Mouse (Mus musculus): ENCODE data around the gene Dnaaf5. TPM values are rescaled to one million over a fixed set of nuclear protein-coding genes. Genes with fewer than 3 reads are reported as not detected.

The Dnaaf5 gene
- polyA plus RNA-seq, 1 experiment from 2014 or later, result 3.5 TPM

DNA sequence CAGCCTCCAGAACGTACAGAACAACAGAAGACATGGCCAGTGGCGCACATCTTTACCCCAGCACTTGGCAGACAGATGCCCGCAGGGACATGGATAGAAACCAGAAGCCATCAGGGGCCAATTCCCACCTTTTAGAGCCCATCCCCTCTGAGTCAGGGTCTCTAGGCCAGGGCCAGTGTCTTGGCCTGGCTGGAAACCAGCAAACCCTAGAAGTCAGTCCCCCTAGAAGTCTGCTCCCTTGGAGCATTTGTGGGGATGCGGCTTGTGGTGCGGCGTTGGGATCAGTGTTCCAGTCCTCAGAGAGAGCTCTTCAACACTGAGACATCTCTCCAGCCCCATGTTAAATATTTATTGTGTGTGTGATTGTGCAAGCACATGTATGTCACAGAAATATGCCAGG is 12.8 kb upstream of the Dnaaf5 start:
- Histone ChIP-seq H3K36me3 (ENCODE audit: control insufficient read depth, insufficient read depth, low read length) (no peaks in the 10 kb centered on the region), H3K27ac (ENCODE audit: low read length) (no peak overlapping the region), H3K4me2 (ENCODE audit: low read length) (no peak overlapping the region), H3K4me1 (ENCODE audit: control insufficient read depth, insufficient read depth, low read length) (peaks cover 3% of the 10 kb centered on the region; the same call in 1 of the 2 replicates), H3K9me3 (replicated peaks; ENCODE audit: control insufficient read depth, low read length, poor library complexity, severe bottlenecking) (no peaks in the 10 kb centered on the region), H3K9ac (ENCODE audit: low read depth, low read length) (no peak overlapping the region), H3K4me3 (ENCODE audit: low read depth, low read length) (no peak overlapping the region), H3K27me3 (ENCODE audit: control insufficient read depth, insufficient read depth, low read depth, low read length) (no peaks in the 10 kb centered on the region)
- ATAC-seq, result no peak
- 83% methylated on average over 6 of the region's 6 CpGs for WGBS

DNA sequence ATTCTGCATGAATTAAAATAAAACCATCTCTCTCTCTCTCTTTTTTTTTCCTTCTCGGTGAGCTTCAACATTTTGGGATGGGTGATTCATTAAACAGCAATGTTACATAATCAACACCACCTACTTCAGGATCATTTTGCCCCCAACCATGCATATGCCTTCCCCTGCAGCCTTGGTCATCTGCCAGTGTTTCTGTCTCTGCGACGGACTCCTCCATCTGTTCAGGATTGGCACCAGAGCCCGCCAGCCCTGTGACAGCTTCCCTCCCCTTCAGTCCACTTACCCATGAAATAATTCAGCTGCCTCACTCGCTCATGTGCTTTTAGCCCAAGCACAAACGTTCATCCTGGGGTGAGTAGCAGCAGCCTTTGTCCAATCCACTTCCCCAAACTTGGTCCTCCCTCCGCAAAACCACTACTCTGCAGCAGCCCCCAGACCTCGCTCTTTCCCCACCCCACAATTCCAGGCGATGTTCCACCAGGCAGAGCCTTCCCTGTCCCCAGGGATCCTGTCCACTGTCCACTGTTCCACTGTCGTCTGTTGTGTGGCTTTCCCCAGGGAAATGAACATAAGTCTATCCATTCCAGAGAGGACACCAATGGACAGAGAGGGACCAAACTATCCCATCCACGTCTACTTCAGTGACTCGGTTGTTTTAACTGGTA is 11.6 kb upstream of the Dnaaf5 start:
- Histone ChIP-seq H3K4me2 (ENCODE audit: low read length) (no peak overlapping the region), H3K9me3 (replicated peaks; ENCODE audit: control insufficient read depth, low read length, poor library complexity, severe bottlenecking) (no peaks in the 10 kb centered on the region), H3K4me3 (ENCODE audit: low read depth, low read length) (no peak overlapping the region), H3K36me3 (ENCODE audit: control insufficient read depth, insufficient read depth, low read length) (no peaks in the 10 kb centered on the region), H3K9ac (ENCODE audit: low read depth, low read length) (no peak overlapping the region), H3K4me1 (ENCODE audit: control insufficient read depth, insufficient read depth, low read length) (peaks cover 3% of the 10 kb centered on the region; the same call in 1 of the 2 replicates), H3K27ac (ENCODE audit: low read length) (0 out of 2 replicates have a peak overlapping the region, but pooled peaks have one; percentile 22), H3K27me3 (ENCODE audit: control insufficient read depth, insufficient read depth, low read depth, low read length) (no peaks in the 10 kb centered on the region)
- 58% methylated on average over 12 of the region's 12 CpGs for WGBS
- no peak for ATAC-seq

DNA sequence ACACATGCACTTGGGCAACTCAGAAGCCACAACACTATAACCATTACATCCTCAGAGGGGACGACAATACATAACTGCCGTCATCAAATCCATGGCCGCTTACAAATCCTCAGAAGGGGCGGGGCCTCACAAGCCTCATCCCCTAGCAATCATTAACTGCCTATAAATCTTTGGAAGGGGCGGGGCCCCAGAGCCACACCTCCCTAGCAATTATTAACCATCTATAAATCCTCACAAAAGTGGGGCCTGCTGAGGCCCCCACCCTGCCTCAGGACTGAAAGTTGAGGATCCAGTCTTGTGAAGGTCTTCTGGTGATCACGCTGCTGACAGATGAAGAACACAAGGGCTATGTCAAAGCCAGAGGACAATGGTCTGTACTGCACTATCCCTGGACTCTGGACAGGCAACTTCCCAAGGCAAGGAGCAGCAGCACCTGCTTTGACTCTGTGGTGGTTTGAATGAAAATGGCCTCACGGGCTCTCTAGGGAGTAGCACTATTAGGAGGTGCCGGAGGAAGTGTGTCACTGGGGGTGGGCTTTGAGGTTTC is 11.0 kb upstream of the Dnaaf5 start:
- Histone ChIP-seq H3K9me3 (replicated peaks; ENCODE audit: control insufficient read depth, low read length, poor library complexity, severe bottlenecking) (no peaks in the 10 kb centered on the region), H3K27ac (ENCODE audit: low read length) (0 out of 2 replicates have a peak overlapping the region, but pooled peaks have one; percentile 22), H3K4me1 (ENCODE audit: control insufficient read depth, insufficient read depth, low read length) (peaks cover 3% of the 10 kb centered on the region; the same call in 1 of the 2 replicates), H3K9ac (ENCODE audit: low read depth, low read length) (no peak overlapping the region), H3K4me3 (ENCODE audit: low read depth, low read length) (no peak overlapping the region), H3K36me3 (ENCODE audit: control insufficient read depth, insufficient read depth, low read length) (no peaks in the 10 kb centered on the region), H3K27me3 (ENCODE audit: control insufficient read depth, insufficient read depth, low read depth, low read length) (no peaks in the 10 kb centered on the region), H3K4me2 (ENCODE audit: low read length) (no peak overlapping the region)
- ATAC-seq, result no peak
- 85% methylated on average over 8 of the region's 8 CpGs for WGBS

DNA sequence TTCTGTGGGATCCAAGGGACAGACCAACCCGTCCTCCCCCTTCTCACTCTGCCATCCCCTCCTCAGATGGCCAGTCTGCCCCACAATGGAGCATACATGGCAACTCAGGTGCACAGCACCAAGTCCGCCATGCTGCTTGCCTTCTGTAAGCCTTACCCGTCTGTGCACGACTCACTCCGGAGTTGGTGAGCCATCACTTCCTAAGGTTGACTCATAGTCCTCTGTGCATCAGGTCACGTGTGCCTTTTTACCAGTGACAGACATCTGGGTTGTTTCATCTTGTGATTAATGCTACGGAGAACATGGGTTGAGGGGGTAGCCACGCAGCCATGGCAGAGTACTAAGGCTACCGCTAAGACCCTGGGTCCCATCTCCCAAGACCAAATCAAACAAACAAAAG is 9.4 kb upstream of the Dnaaf5 start:
- Histone ChIP-seq H3K4me1 (ENCODE audit: control insufficient read depth, insufficient read depth, low read length) (peaks cover 3% of the 10 kb centered on the region; the same call in 1 of the 2 replicates), H3K36me3 (ENCODE audit: control insufficient read depth, insufficient read depth, low read length) (no peaks in the 10 kb centered on the region), H3K4me3 (ENCODE audit: low read depth, low read length) (no peak overlapping the region), H3K9me3 (replicated peaks; ENCODE audit: control insufficient read depth, low read length, poor library complexity, severe bottlenecking) (no peaks in the 10 kb centered on the region), H3K27me3 (ENCODE audit: control insufficient read depth, insufficient read depth, low read depth, low read length) (no peaks in the 10 kb centered on the region), H3K9ac (ENCODE audit: low read depth, low read length) (no peak overlapping the region), H3K27ac (ENCODE audit: low read length) (no peak overlapping the region), H3K4me2 (ENCODE audit: low read length) (no peak overlapping the region)
- 83% methylated on average over 9 of the region's 9 CpGs for WGBS
- ATAC-seq, result no peak

DNA sequence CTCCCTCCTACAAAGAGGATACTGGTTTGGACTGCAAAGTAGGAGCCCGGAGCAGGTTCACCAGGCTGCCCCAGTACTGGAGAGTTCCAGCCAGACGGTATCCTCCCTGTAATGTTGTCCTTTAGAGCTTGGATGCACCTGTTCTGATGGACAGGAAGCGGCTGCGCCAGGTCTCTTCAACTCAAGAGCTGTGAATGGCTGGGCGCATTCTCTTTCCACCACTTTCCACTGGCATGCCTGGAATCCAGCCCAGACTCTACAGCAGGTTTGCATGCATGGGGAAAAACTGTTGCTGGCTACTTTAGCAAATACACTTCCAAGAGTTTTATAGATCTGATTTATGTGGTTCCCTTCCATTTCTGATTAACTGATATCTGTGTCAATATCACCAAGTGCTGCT is 8.7 kb upstream of the Dnaaf5 start:
- Histone ChIP-seq H3K27me3 (ENCODE audit: control insufficient read depth, insufficient read depth, low read depth, low read length) (no peaks in the 10 kb centered on the region), H3K4me1 (ENCODE audit: control insufficient read depth, insufficient read depth, low read length) (peaks cover 3% of the 10 kb centered on the region; the same call in 1 of the 2 replicates), H3K4me3 (ENCODE audit: low read depth, low read length) (no peak overlapping the region), H3K36me3 (ENCODE audit: control insufficient read depth, insufficient read depth, low read length) (0 out of 2 replicates have a peak, but pooled peaks cover 2% of the 10 kb centered on the region), H3K27ac (ENCODE audit: low read length) (no peak overlapping the region), H3K9ac (ENCODE audit: low read depth, low read length) (no peak overlapping the region), H3K9me3 (replicated peaks; ENCODE audit: control insufficient read depth, low read length, poor library complexity, severe bottlenecking) (no peaks in the 10 kb centered on the region), H3K4me2 (ENCODE audit: low read length) (no peak overlapping the region)
- WGBS, result 82% methylated on average over 5 of the region's 5 CpGs
- no peak for ATAC-seq

DNA sequence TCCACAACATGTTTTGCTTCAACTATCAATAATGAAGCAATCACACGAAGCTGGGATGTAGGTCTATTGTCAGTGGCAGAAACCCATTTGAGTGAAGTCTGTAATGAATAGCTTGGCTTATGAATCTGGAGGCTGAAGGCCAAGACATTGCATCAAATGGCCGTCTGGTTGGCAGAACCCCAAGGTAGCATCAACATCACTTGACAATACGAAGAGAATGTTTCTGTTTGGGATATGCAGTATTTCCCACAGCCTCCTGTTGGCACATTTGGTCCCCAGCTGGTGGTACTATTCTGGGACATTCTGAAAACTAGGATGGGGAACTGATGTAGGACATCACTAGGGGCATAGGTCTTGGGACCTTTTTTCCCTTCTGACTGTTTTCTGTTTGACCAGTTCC is 6.1 kb upstream of the Dnaaf5 start:
- Histone ChIP-seq H3K4me2 (ENCODE audit: low read length) (no peak overlapping the region), H3K9me3 (replicated peaks; ENCODE audit: control insufficient read depth, low read length, poor library complexity, severe bottlenecking) (no peaks in the 10 kb centered on the region), H3K4me3 (ENCODE audit: low read depth, low read length) (no peak overlapping the region), H3K36me3 (ENCODE audit: control insufficient read depth, insufficient read depth, low read length) (0 out of 2 replicates have a peak, but pooled peaks cover 2% of the 10 kb centered on the region), H3K4me1 (ENCODE audit: control insufficient read depth, insufficient read depth, low read length) (peaks cover 2% of the 10 kb centered on the region), H3K27ac (ENCODE audit: low read length) (no peak overlapping the region), H3K27me3 (ENCODE audit: control insufficient read depth, insufficient read depth, low read depth, low read length) (no peaks in the 10 kb centered on the region), H3K9ac (ENCODE audit: low read depth, low read length) (no peak overlapping the region)
- ATAC-seq, result no peak
- WGBS, result 76% methylated on average over 3 of the region's 3 CpGs

DNA sequence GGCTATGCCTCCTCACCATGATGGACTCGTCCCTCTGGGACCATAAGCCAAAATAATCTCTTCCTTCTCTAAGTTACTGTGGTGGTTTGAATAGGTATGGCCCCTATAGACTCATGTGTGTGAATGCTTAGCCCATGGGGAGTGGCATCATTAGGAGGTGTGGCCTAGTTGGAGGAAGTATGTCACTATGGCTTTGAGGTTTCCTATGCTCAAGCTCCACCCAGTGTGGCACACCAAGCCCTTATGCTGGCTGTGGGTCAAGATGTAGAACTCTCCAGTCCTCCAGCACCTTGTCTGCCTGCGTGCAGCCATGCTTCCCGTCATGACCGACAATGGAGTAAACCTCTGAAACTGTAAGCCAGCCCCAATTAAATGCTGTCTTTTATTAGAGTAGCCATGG is 4.3 kb upstream of the Dnaaf5 start:
- Histone ChIP-seq H3K4me2 (ENCODE audit: low read length) (no peak overlapping the region), H3K4me3 (ENCODE audit: low read depth, low read length) (no peak overlapping the region), H3K27ac (ENCODE audit: low read length) (no peak overlapping the region), H3K27me3 (ENCODE audit: control insufficient read depth, insufficient read depth, low read depth, low read length) (no peaks in the 10 kb centered on the region), H3K9ac (ENCODE audit: low read depth, low read length) (no peak overlapping the region), H3K36me3 (ENCODE audit: control insufficient read depth, insufficient read depth, low read length) (0 out of 2 replicates have a peak, but pooled peaks cover 2% of the 10 kb centered on the region), H3K4me1 (ENCODE audit: control insufficient read depth, insufficient read depth, low read length) (peaks cover 6% of the 10 kb centered on the region), H3K9me3 (replicated peaks; ENCODE audit: control insufficient read depth, low read length, poor library complexity, severe bottlenecking) (no peaks in the 10 kb centered on the region)
- no peak for ATAC-seq
- 91% methylated on average over 4 of the region's 4 CpGs for WGBS

DNA sequence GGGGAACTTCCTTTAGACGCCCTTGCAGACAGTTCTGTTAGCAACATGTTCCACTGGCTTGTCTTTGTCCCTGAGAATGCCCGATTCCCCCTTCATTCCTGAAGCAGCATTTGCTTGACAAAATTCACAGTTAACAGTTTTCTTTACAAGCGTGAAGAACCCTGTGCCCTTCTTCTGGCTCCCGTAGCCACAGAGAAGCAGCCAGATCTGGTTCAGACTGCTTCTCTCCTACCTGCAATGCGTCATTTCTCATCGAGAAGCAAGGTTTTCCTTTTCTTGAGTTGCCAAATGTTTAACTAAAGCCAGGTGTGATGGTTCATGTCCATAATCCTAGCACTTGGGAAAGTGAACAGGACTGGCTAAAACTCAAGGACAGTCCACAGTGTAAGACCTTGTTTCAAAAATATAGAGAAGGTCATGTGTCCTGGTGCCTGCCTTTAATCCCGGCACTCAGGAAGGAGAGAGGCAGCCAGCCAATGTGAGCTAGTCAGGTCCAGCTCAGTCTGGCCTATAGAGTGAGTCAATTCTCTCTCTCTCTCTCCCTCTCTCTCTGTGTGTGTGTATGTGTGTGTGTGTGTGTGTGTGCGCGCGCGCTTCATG is 3.4 kb upstream of the Dnaaf5 start:
- 93% methylated on average over 11 of the region's 11 CpGs for WGBS
- H3K27ac ChIP-seq (ENCODE audit: low read length), result no peak overlapping the region

More for the DNA sequence above, 3.4 kb upstream of the Dnaaf5 start:
- Histone ChIP-seq H3K9me3 (replicated peaks; ENCODE audit: control insufficient read depth, low read length, poor library complexity, severe bottlenecking) (no peaks in the 10 kb centered on the region), H3K9ac (ENCODE audit: low read depth, low read length) (no peak overlapping the region), H3K4me3 (ENCODE audit: low read depth, low read length) (no peak overlapping the region), H3K4me1 (ENCODE audit: control insufficient read depth, insufficient read depth, low read length) (peaks cover 15% of the 10 kb centered on the region), H3K27me3 (ENCODE audit: control insufficient read depth, insufficient read depth, low read depth, low read length) (no peaks in the 10 kb centered on the region), H3K36me3 (ENCODE audit: control insufficient read depth, insufficient read depth, low read length) (0 out of 2 replicates have a peak, but pooled peaks cover 2% of the 10 kb centered on the region), H3K4me2 (ENCODE audit: low read length) (no peak overlapping the region)
- ATAC-seq, result no peak
